Mouse (Mus musculus): ENCODE data around the gene Rerg.
A peak's percentile ranks its signal among the peaks of the same experiment; 100 is the strongest.

Rerg gene

GRCm38 (mm10) chr6:137170226-137170625, at the start of gene Rerg:
Gene Rerg, minus strand, starts transcription at chr6:137170497.
- no peak for DNase-seq

- DNase-seq = no peak
Observed at GRCm38 (mm10) chr6:137217841-137218463, 47.7 kb upstream of the Rerg start.

DNA sequence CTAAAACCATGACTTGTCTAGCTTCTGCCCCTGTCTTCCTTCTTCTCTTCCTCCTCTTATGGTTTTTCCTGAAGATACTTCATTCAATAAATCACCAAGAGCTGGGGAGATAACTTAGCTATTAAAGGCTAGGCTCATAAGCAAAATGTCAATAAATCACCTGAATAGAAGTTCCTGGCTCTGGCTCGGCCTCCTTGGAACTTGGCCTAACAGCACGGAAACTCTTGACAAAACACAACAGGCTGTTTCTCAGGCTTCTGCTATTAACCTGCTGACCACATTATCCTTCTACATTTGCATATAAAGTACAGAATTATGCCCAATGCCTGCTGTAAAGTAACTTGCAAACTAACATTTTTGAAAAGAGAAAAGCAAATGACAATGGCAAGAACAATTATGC, 41.1 kb upstream of the Rerg start:
- DNase-seq = no peak

- no peak for DNase-seq
Observed at GRCm38 (mm10) chr6:137210991-137211390, 40.7 kb upstream of the Rerg start.

DNA sequence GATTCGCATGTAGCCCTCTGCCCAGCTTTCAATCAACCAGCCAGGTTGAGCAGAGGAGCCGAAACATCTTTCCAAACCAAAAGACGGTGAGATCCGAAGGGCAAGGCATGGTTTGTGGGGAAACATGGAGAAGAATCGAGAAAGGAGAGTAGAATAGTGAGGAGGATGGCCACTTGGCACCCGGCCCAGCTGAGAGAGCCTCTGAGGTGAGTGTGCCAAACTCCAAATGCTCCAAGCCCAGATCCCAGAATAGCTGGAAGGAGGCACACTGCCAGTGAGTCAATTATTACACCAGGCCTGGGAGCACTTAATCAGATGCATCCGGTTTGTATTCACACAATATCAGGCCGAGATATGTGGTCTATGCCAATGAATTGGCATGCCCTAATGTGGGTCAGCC, 39.7 kb upstream of the Rerg start:
- DNase-seq = no peak

GRCm38 (mm10) chr6:137207126-137207525, 36.8 kb upstream of the Rerg start:
- no peak for DNase-seq

DNA sequence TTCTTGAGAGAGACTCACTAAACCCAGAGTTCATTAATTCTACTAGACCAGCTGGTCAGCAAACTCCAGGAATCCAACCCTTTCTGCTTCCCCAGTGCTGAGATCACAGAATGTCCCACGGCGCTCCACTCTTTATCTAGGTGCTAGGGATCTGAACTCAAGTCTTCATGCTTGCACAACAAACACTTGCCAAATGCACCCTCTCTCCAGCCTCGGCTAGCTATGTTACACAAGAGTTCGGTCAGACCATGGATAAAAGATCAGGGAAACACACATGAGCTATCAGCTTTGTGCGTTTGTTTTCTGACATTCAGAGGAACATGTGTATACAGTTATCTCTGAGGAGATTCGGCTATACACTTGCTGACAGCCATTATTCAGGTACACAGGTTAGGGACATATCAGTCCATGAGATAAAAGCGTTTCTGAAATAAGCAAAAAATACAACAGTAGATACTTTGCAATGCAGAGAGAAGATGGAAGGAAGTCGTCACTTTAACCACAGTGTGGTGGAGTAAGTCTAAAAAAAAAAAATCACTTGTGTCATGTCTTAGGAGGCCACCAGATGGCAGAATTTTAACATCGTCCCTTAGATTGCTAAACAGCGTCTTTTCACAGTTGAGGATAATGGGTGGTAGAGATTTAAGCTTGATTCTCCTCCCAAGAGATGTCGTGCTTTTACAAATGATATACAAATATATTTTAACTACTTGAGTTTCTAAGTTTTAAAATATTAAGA, 35.5 kb upstream of the Rerg start:
- DNase-seq = no peak

DNA sequence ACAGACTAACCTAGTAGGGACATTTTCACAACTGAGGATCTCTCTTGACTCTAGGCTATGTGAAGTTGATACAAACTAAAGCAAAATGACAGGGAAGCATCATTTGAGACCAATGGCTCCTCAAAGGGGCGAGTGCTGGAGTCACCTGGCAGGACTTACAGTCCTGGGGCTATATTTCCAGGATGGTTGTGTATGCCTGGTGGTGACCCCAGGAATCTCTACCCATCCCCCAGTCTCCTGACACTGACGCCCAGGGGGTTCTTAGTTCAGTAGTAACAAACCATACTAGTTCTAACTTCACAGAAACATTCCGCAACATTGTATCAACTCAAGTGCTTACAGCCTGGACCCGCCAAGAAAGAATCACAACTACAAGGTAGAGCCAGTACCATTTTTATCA, 32.4 kb upstream of the Rerg start:
- no peak for DNase-seq

DNA sequence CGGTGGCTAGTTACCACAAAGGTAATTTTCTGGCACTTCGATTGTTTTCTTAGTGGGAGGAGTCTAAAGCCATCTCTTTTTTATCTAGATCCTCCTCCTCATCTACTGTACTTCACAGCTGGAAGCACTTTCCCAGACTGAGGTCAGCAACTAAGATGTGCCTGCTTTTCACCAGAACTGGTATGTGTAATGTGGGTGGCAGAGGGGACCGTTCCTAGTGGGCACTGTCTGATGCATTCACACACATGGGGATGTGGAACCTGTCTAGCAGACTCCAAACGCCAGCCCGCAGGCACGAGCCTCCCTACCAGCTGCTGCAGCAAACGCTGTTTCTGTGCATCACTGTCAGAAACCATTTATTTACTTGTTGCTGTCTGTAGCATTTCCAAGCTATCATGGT, 31.3 kb upstream of the Rerg start:
- DNase-seq = no peak

DNA sequence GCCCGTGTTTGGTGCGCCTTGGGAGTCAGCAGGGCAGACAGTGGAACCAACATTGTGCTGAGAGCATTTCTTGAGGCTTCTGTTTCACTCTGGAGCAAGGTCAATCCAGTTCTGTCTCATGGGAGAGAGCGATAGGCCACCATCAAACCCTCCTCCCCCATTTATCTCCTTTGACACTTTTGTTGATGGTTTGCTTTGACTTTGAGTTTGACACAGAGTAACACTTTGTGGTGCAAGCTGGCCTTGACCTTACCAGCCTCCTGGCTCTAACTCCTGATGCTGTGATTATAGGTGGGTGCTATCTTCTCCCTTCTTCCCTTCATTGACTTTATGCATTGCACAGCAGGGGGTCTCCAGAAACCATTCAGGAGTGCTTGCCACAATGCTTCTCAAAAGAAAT, 30.9 kb upstream of the Rerg start:
- DNase-seq = no peak

DNA sequence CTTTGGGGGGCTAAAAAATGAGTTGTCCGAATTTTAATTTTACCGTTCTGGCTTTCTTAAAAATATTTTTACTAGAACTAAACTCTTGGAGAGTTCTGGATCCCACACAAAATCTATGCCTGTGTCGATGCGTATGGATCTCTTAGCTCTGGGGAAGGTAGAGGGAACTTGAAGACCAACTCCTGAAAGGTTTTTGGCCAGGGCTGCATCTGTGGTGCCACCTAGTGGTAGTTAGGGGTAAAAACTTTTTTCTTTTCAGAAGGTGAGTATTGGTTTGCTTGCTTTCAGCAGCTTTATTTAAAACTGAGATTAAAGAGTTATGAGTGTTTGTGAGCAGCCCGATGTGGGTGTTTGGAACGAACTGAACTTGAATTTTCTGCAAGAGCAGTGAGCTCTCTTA, 21.8 kb upstream of the Rerg start:
- DNase-seq = no peak

DNA sequence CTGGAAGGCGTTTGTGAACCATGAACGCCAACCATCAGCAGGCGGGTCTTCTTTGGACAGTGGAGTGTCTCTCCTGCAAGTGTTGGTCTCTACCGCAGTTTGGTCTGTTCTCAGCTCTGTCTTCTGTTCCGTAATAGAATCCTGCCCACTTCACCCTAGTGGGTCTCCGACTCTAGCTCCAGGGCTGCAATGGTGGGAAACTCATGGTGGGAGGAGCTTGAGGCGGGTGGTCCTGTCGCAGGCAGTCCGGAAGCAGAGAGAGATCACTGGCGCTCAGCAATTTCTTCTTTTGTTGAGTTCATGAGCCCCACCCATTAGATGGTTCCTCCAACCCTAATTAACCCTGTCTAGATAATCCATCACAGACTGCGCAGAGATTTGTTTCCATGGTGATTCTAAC, 20.7 kb upstream of the Rerg start:
- no peak for DNase-seq

DNA sequence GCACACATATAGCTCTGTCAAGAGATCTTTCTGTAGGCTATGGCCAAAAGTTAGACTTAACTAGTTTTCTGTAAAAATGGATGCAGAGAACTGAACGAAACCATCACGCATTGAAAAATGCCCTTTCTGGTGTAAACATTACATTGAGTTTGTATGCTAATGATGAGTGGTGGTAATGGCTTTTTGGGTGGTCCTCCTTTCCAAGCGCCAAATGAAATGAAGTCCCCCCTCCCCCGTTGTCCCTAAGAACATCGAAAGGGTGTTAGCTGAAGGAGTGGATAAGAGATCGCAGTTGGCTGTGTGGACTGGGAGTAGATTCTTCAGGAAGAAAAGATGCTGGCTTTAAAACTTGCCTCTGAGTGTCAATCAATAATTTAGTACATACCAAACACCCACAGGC, 20.3 kb upstream of the Rerg start:
- DNase-seq = no peak

- DNase-seq = no peak
Observed at GRCm38 (mm10) chr6:137188375-137188926, 18.2 kb upstream of the Rerg start.

GRCm38 (mm10) chr6:137187426-137187825, 17.1 kb upstream of the Rerg start:
- DNase-seq = no peak

DNA sequence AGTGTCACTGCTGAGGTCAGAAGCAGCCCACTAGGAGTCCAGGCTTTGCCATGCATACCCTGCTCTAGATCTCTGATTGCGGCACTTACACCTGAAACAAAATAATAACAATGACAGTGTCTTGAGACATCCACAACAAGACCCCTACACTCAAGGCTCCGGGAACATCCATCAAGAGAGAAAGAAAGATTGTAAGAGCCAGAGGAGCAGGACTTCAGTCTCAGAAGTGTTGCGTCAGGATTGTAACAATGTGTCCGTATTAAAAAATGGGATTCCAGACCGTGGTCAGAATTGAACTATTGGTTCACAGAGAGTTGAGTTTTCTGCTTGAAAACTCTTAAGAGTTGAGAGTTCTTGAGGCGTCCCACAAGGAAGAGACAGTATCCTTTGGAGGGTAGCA, 10.3 kb upstream of the Rerg start:
- no peak for DNase-seq

DNA sequence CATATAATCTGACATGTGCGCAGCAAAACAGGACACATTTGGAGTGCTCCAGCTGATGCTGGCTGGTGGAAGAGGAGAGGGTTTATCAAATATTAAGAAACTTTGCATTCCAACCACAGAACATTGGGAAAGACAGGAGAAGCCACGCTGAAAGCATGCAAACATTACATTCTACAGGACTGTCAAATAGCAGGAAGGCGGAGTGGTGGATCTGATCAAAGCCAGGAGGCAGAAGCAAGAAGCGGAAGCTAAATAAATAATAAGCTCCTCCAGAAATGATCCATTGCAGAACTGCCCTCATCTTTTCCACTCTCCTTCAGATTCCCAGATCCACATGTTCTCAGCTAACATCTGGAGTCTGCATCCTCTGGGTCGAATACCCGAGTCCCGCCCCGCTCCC, 9.8 kb upstream of the Rerg start:
- DNase-seq = no peak

GRCm38 (mm10) chr6:137179026-137179425, 8.7 kb upstream of the Rerg start:
- no peak for DNase-seq

DNA sequence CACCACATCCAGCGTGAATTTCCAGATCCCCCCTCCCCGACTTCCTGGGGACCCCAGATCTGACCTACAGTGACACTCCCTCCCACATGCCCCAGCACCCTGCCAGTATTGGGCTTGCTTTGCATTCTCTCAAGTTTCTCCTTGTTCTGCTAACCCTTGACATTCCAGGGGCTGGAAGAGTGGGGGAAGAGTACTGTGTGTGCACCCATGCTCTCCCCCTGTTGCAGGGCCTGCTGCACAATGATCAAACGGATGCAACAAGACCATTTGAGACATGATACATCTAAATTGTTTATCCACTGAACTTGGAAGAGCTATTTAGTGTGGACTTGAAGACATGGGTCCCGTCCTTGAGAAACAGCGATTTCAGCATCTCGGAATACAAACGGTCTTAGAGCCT, 349 bp upstream of the Rerg start:
- no peak for DNase-seq

DNA sequence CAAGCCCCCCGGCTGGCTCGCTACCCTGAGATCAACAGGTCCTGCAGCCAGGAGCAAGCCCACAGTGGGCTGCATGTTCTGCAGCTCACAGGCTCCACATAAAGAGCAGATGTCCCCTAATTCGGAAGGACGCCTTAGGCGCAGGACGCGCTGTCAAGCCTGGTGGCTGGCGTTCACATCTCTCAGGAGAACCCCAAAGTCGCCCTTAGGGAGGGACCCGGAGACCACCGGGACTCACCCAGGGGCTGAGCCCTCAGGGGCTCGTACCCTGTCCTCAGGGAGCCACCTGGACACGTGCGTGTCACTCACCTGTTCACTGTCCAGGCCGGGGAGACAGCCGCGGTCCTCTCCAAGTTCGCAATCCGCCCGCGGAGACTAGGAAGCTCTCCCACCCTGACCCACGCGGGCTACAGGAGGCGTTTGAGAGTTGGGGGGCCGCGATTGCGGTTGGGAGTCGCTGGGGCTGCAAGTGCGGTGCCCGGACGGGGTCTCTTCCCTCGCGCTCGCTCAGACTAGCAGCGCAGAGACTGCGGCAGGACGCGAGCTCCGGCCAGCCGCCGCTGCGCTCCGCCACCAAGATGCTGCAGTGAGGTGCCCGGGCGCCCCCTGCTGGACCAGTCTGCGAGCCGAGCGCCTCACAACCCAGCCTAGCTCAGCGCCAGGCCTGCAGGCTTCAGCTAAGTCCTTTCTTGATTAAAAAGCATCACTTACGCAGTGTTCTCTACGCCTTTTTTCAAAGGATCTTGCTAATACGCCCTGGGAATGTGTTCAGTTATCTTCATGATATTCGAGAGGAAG, 927 bp downstream of the Rerg start:
- DNase-seq = peak; percentile 71 to 74

DNA sequence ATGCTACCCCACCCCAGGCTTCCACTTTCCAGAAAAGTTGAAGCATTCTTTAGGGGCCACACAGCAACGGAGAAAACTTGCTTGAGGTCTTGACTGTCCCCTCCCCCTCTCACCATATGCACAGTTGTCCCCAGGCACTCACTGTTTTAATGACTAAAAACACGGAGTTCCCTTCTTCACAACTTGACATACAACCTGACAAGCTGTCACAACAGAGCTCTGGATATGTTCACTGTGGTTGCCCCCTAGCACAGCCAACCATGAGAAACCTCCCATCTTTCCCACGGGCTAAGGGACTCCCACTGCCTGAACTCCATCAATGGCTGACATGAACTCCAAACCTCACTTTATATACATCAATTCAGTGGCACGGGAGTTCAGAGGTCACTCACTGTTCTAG, 3.5 kb downstream of the Rerg start:
- DNase-seq = no peak

DNA sequence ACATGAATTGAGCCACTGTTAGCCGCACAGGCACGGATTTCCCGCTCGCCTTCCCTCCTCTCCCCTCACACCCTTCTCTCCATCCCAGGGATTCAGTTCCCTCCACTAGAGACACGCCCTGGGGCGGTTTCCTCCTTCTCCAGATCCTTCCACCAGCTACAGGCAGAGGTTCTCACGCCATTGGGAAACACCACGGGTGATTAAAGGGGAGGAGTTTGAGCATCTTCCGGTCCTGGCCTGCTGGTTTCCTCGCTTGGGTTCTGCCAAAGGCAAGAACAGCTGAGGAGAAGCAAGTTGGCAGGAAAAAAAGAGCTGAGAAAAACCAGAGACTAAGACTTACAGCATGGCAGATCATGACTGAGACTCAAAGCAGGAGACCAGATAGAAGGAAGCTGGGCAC, 6.7 kb downstream of the Rerg start:
- DNase-seq = no peak

DNA sequence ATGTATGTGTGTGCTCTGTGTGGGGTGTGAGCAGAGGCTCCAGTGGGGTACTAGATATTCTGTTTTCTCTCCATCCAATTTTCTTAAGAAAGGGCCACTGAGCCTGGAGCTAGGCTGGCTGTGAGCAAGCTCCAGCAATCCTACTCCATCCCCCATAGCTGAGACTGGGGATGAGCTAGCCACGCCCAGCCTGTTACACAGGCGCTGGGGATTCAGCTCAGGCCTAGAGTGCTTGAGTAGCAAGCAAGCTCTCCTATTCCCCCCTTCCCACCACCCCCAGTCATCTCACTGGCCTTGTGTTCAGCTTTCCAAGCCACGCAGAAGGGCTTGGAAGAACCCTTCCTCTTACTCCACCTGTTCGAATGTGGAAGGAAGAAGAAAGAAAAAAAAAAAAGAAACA, 7.2 kb downstream of the Rerg start:
- no peak for DNase-seq

DNA sequence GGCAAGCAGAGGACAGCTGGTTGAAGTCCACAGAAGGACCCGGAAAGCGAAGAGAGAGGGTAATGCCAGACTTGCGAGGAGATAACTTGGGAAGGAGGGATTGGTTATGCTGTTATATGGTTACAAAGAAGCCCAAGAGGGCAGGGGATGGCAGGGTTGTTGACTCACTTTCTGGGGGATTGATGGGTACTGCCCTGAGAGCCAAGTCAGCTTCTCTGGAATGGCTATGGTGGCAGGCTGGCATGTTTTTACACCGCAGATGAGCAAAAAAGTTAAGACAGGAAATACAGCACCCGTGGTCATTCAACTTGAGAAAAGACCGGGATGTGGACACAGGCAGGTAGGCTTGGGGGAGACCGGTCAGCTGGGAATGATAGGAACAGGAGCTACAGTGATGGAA, 7.8 kb downstream of the Rerg start:
- no peak for DNase-seq
